Mouse (Mus musculus): ENCODE results near the gene Kif23. TPM values are rescaled to one million over a fixed set of nuclear protein-coding genes. Genes with fewer than 3 reads are reported as not detected.
A peak's percentile ranks its signal among the peaks of the same experiment; 100 is the strongest.

The Kif23 gene
- polyA plus RNA-seq, 1 experiment from 2014 or later: 122 TPM

GRCm38 (mm10) chr9:61917436-61917835, 29.1 kb downstream of the Kif23 start:
- Histone ChIP-seq H3K9me3 (ENCODE audit: low read length) (no peaks in the 10 kb centered on the region), H3K4me3 (ENCODE audit: low read length) (no peak overlapping the region), H3K4me2 (replicated peaks; ENCODE audit: low read depth, low read length) (no peak overlapping the region), H3K27ac (ENCODE audit: low read length) (no peak overlapping the region), H3K27me3 (ENCODE audit: insufficient read depth, low read length) (no peaks in the 10 kb centered on the region), H3K9ac (replicated peaks; ENCODE audit: low read length) (no peak overlapping the region), H3K36me3 (ENCODE audit: insufficient read depth, low read length) (peaks cover 52% of the 10 kb centered on the region), H3K4me1 (ENCODE audit: insufficient read depth, low read length) (peaks cover 19% of the 10 kb centered on the region)
- WGBS: 89% methylated on average over 6 of the region's 6 CpGs
- no peak for ATAC-seq (ENCODE audit: low FRiP score, low TSS enrichment)

- ATAC-seq (ENCODE audit: low FRiP score, low TSS enrichment): no peak
- WGBS: 92% methylated on average over 3 of the region's 3 CpGs
Measured at GRCm38 (mm10) chr9:61916986-61917385, 29.6 kb downstream of the Kif23 start.

GRCm38 (mm10) chr9:61915393-61916005, 31.1 kb downstream of the Kif23 start:
- WGBS: 52% methylated on average over 4 of the region's 4 CpGs
- no peak for ATAC-seq (ENCODE audit: low FRiP score, low TSS enrichment)

More at GRCm38 (mm10) chr9:61916986-61917385, 29.6 kb downstream of the Kif23 start:
- H3K4me2 ChIP-seq (replicated peaks; ENCODE audit: low read depth, low read length): no peak overlapping the region
- no peaks in the 10 kb centered on the region for H3K9me3 ChIP-seq (ENCODE audit: low read length)
- peaks cover 53% of the 10 kb centered on the region for H3K36me3 ChIP-seq (ENCODE audit: insufficient read depth, low read length)
- peaks cover 22% of the 10 kb centered on the region for H3K4me1 ChIP-seq (ENCODE audit: insufficient read depth, low read length)
- H3K27me3 ChIP-seq (ENCODE audit: insufficient read depth, low read length): no peaks in the 10 kb centered on the region
- H3K27ac ChIP-seq (ENCODE audit: low read length): no peak overlapping the region
- H3K9ac ChIP-seq (replicated peaks; ENCODE audit: low read length): no peak overlapping the region
- H3K4me3 ChIP-seq (ENCODE audit: low read length): no peak overlapping the region

GRCm38 (mm10) chr9:61914917-61915300, 31.7 kb downstream of the Kif23 start:
- H3K27ac ChIP-seq (ENCODE audit: low read length): peak overlapping the region; percentile 97
- peaks cover 22% of the 10 kb centered on the region for H3K4me1 ChIP-seq (ENCODE audit: insufficient read depth, low read length)
- peak overlapping the region; percentile 93 for H3K4me3 ChIP-seq (ENCODE audit: low read length)
- 0 out of 2 replicates have a peak, but pooled peaks have one; percentile 12 for ATAC-seq (ENCODE audit: low FRiP score, low TSS enrichment)
- peaks cover 50% of the 10 kb centered on the region for H3K36me3 ChIP-seq (ENCODE audit: insufficient read depth, low read length)
- peak overlapping the region; percentile 75 for H3K4me2 ChIP-seq (replicated peaks; ENCODE audit: low read depth, low read length)
- H3K27me3 ChIP-seq (ENCODE audit: insufficient read depth, low read length): no peaks in the 10 kb centered on the region
- no peaks in the 10 kb centered on the region for H3K9me3 ChIP-seq (ENCODE audit: low read length)
- WGBS: 3% methylated on average over 13 of the region's 13 CpGs
- H3K9ac ChIP-seq (replicated peaks; ENCODE audit: low read length): peak overlapping the region; percentile 67

More at GRCm38 (mm10) chr9:61915393-61916005, 31.1 kb downstream of the Kif23 start:
- Histone ChIP-seq H3K4me2 (replicated peaks; ENCODE audit: low read depth, low read length) (peak overlapping the region; percentile 75), H3K4me1 (ENCODE audit: insufficient read depth, low read length) (peaks cover 22% of the 10 kb centered on the region), H3K9me3 (ENCODE audit: low read length) (no peaks in the 10 kb centered on the region), H3K27me3 (ENCODE audit: insufficient read depth, low read length) (no peaks in the 10 kb centered on the region), H3K36me3 (ENCODE audit: insufficient read depth, low read length) (peaks cover 55% of the 10 kb centered on the region), H3K4me3 (ENCODE audit: low read length) (peak overlapping the region; percentile 93), H3K9ac (replicated peaks; ENCODE audit: low read length) (peak overlapping the region; percentile 67), H3K27ac (ENCODE audit: low read length) (peak overlapping the region; percentile 97)

- Histone ChIP-seq H3K27ac (ENCODE audit: low read length) (peak within 1 kb of the TSS; percentile 97), H3K4me3 (ENCODE audit: low read length) (peak within 1 kb of the TSS; percentile 93), H3K27me3 (ENCODE audit: insufficient read depth, low read length) (no peaks in the 10 kb centered on the region), H3K9ac (replicated peaks; ENCODE audit: low read length) (peak within 1 kb of the TSS; percentile 91), H3K9me3 (ENCODE audit: low read length) (no peaks in the 10 kb centered on the region), H3K36me3 (ENCODE audit: insufficient read depth, low read length) (peaks cover 45% of the 10 kb centered on the region), H3K4me2 (replicated peaks; ENCODE audit: low read depth, low read length) (peak within 1 kb of the TSS; percentile 75), H3K4me1 (ENCODE audit: insufficient read depth, low read length) (peaks cover 22% of the 10 kb centered on the region)
- WGBS: under 1% methylated on average over 66 of the region's 70 CpGs
- ATAC-seq (ENCODE audit: low FRiP score, low TSS enrichment): peak; percentile 97
Measured at GRCm38 (mm10) chr9:61914203-61914916, 32.2 kb downstream of the Kif23 start, which contains the start of gene Rplp1. TSS of gene Rplp1 (minus strand) at chr9:61914542.

- no peak overlapping the region for H3K4me3 ChIP-seq (ENCODE audit: low read length)
- H3K9ac ChIP-seq (replicated peaks; ENCODE audit: low read length): no peak overlapping the region
- H3K27me3 ChIP-seq (ENCODE audit: insufficient read depth, low read length): no peaks in the 10 kb centered on the region
- 57% methylated on average over 6 of the region's 6 CpGs for WGBS
- peaks cover 22% of the 10 kb centered on the region for H3K36me3 ChIP-seq (ENCODE audit: insufficient read depth, low read length)
- ATAC-seq (ENCODE audit: low FRiP score, low TSS enrichment): no peak
- no peaks in the 10 kb centered on the region for H3K9me3 ChIP-seq (ENCODE audit: low read length)
- H3K4me1 ChIP-seq (ENCODE audit: insufficient read depth, low read length): peaks cover 22% of the 10 kb centered on the region
- no peak overlapping the region for H3K27ac ChIP-seq (ENCODE audit: low read length)
- no peak overlapping the region for H3K4me2 ChIP-seq (replicated peaks; ENCODE audit: low read depth, low read length)
Measured at GRCm38 (mm10) chr9:61911300-61912128, 35.1 kb downstream of the Kif23 start.

- H3K4me1 ChIP-seq (ENCODE audit: insufficient read depth, low read length): peaks cover 22% of the 10 kb centered on the region
- H3K27me3 ChIP-seq (ENCODE audit: insufficient read depth, low read length): no peaks in the 10 kb centered on the region
- no peak for ATAC-seq (ENCODE audit: low FRiP score, low TSS enrichment)
- WGBS: 41% methylated on average over 20 of the region's 20 CpGs
- no peak overlapping the region for H3K27ac ChIP-seq (ENCODE audit: low read length)
- H3K9me3 ChIP-seq (ENCODE audit: low read length): no peaks in the 10 kb centered on the region
- no peak overlapping the region for H3K4me3 ChIP-seq (ENCODE audit: low read length)
- H3K4me2 ChIP-seq (replicated peaks; ENCODE audit: low read depth, low read length): no peak overlapping the region
- no peak overlapping the region for H3K9ac ChIP-seq (replicated peaks; ENCODE audit: low read length)
- peaks cover 22% of the 10 kb centered on the region for H3K36me3 ChIP-seq (ENCODE audit: insufficient read depth, low read length)
Measured at GRCm38 (mm10) chr9:61910526-61911256, 35.9 kb downstream of the Kif23 start.

- H3K9ac ChIP-seq (replicated peaks; ENCODE audit: low read length): no peak overlapping the region
- no peak overlapping the region for H3K27ac ChIP-seq (ENCODE audit: low read length)
- no peak for ATAC-seq (ENCODE audit: low FRiP score, low TSS enrichment)
- H3K4me3 ChIP-seq (ENCODE audit: low read length): no peak overlapping the region
- H3K9me3 ChIP-seq (ENCODE audit: low read length): no peaks in the 10 kb centered on the region
- no peak overlapping the region for H3K4me2 ChIP-seq (replicated peaks; ENCODE audit: low read depth, low read length)
- H3K4me1 ChIP-seq (ENCODE audit: insufficient read depth, low read length): peaks cover 16% of the 10 kb centered on the region
- WGBS: 92% methylated on average over 1 of the region's 1 CpGs
- no peaks in the 10 kb centered on the region for H3K27me3 ChIP-seq (ENCODE audit: insufficient read depth, low read length)
- H3K36me3 ChIP-seq (ENCODE audit: insufficient read depth, low read length): peaks cover 22% of the 10 kb centered on the region
Measured at GRCm38 (mm10) chr9:61909633-61910032, 36.9 kb downstream of the Kif23 start.

- H3K4me2 ChIP-seq (replicated peaks; ENCODE audit: low read depth, low read length): no peak overlapping the region
- no peak for ATAC-seq (ENCODE audit: low FRiP score, low TSS enrichment)
- peaks cover 16% of the 10 kb centered on the region for H3K4me1 ChIP-seq (ENCODE audit: insufficient read depth, low read length)
- no peak overlapping the region for H3K27ac ChIP-seq (ENCODE audit: low read length)
- WGBS: 80% methylated on average over 11 of the region's 11 CpGs
- no peak overlapping the region for H3K9ac ChIP-seq (replicated peaks; ENCODE audit: low read length)
- no peak overlapping the region for H3K4me3 ChIP-seq (ENCODE audit: low read length)
- H3K27me3 ChIP-seq (ENCODE audit: insufficient read depth, low read length): no peaks in the 10 kb centered on the region
- H3K36me3 ChIP-seq (ENCODE audit: insufficient read depth, low read length): peaks cover 22% of the 10 kb centered on the region
- no peaks in the 10 kb centered on the region for H3K9me3 ChIP-seq (ENCODE audit: low read length)
Measured at GRCm38 (mm10) chr9:61908832-61909407, 37.7 kb downstream of the Kif23 start.
